Comparison of ENCODE assay signal across 9 mouse cellular contexts in the genomic region with DNA sequence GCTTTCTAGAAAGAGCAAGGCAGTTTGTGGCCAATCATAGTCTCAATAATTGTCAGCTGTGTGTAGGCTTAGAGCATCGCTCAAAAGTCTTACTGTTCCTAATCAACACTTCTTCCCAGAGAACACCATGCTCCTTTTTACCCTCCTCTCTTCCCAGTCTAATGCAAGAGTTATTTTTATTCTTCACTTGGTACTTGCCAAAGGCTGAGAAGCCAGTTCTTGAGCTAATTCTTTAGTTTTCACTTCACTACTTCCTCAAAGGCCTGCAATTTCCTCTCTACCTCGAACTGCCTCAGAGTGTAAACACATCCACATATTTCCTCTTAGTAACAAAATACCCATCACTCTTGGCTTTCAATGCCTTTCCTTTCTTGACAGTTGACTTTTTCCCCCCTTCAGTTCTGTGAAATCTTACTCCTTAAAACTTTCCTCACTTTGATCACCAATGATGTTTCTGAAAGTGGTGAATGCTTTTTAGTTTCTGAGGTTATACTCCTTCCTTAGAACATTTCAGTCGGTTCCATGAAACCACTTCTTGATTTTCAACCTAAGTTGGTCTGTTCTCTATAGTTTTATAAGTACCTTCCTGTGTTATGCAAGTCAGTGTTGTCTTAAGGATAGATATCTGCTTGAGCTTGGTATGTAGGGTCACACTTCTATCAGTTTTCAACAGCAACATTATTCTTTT. TPM values are rescaled to one million over a fixed set of nuclear protein-coding genes. Genes with fewer than 3 reads are reported as not detected.
DNase-seq lines count a peak whose midpoint lies in the region; ATAC-seq and TF ChIP-seq lines count a peak whose summit lies in the region.
"Had no signal": no experiment of that assay in that cellular context is flagged by ENCODE, and none has a peak within 500 bp of the region (broad histone marks: within the 10 kb centered on the region; RNA-seq: fewer than 3 reads in every experiment).

No protein-coding gene starts in this region.

- no peak overlapping the region for H3K4me3 ChIP-seq in kidney, adult 2 months (ENCODE audit: insufficient read depth, low read depth, low read length)
- H3K4me3 ChIP-seq in stomach, embryonic 14.5 days (ENCODE audit: low read depth, low read length), result no peak overlapping the region
- H3K4me3 ChIP-seq in stomach, postnatal 0 days (ENCODE audit: low read depth, low read length), result no peak overlapping the region
- H3K4me3 ChIP-seq: hindbrain, embryonic 12.5 days had no signal

- H3K9ac ChIP-seq in stomach, embryonic 14.5 days (replicated peaks; ENCODE audit: low read depth, low read length), result no peak overlapping the region
- H3K9ac ChIP-seq in stomach, postnatal 0 days (ENCODE audit: low read length), result no peak overlapping the region
- H3K9ac ChIP-seq: hindbrain, embryonic 12.5 days had no signal

- no peak for ATAC-seq in stomach, embryonic 14.5 days (ENCODE audit: insufficient number of reproducible peaks, insufficient read depth, low FRiP score, low read depth)
- no peak for ATAC-seq in stomach, postnatal 0 days (ENCODE audit: low FRiP score, low TSS enrichment)
- ATAC-seq in hematopoietic stem cell, adult 5-6 weeks (replicated peaks in 1 of 2; ENCODE audit: insufficient read depth in 1 of 2, low FRiP score in 2 of 2, low TSS enrichment in 1 of 2, low read depth in 1 of 2, poor library complexity in 2 of 2, severe bottlenecking in 2 of 2), result peak; percentile 53 to 62; a peak in 3 of 4 replicates
- no peak for ATAC-seq in erythroid progenitor cell, adult 5-6 weeks (replicated peaks; ENCODE audit: low FRiP score, poor library complexity, severe bottlenecking)

- peak overlapping the region; percentile 64 for H3K27ac ChIP-seq in kidney, adult 2 months (ENCODE audit: insufficient read depth, low read depth, low read length)
- peak overlapping the region; percentile 10; the same call in 1 of the 2 replicates for H3K27ac ChIP-seq in stomach, embryonic 14.5 days (ENCODE audit: low read length)
- no peak overlapping the region for H3K27ac ChIP-seq in stomach, postnatal 0 days (replicated peaks)
- H3K27ac ChIP-seq: hindbrain, embryonic 12.5 days had no signal

- H3K4me2 ChIP-seq in stomach, embryonic 14.5 days (replicated peaks; ENCODE audit: low read depth, low read length), result no peak overlapping the region
- H3K4me2 ChIP-seq in stomach, postnatal 0 days (replicated peaks; ENCODE audit: low read depth), result no peak overlapping the region
- H3K4me2 ChIP-seq: hindbrain, embryonic 12.5 days had no signal

- peak; percentile 21 for DNase-seq in kidney, adult 2 months
- no peak for DNase-seq in kidney, postnatal 10 days
- no peak for DNase-seq in stomach, postnatal 0 days (ENCODE audit: low spot score)
- DNase-seq in ovary, postnatal 14 days (ENCODE audit: low spot score), result no peak
- DNase-seq in thymus, postnatal 14 days, result no peak

- WGBS in kidney, adult 2 months, result 34% methylated on average over 3 of the region's 3 CpGs
- 29% methylated on average over 3 of the region's 3 CpGs for WGBS in stomach, embryonic 14.5 days
- 31% methylated on average over 3 of the region's 3 CpGs for WGBS in stomach, postnatal 0 days

- no peak for TF ChIP-seq EP300 in stomach, postnatal 0 days (optimal IDR thresholded peaks at IDR 0.05)

- no peaks in the 10 kb centered on the region for H3K9me3 ChIP-seq in stomach, embryonic 14.5 days (ENCODE audit: control insufficient read depth, low read depth, low read length)
- no peaks in the 10 kb centered on the region for H3K9me3 ChIP-seq in stomach, postnatal 0 days (ENCODE audit: control insufficient read depth, low read length)
- H3K9me3 ChIP-seq: hindbrain, embryonic 12.5 days had no signal

- no peak for TF ChIP-seq CTCF in kidney, adult 2 months (conservative IDR thresholded peaks at IDR 0.05; ENCODE audit: insufficient read depth, insufficient read length, low read depth, low read length)
- TF ChIP-seq CTCF in stomach, postnatal 0 days (IDR thresholded peaks at IDR 0.05; ENCODE audit: low read depth), result no peak

- no peaks in the 10 kb centered on the region; the same call in 1 of the 2 replicates for H3K36me3 ChIP-seq in kidney, adult 2 months (ENCODE audit: control insufficient read depth, insufficient read depth, low read length)
- H3K36me3 ChIP-seq in stomach, embryonic 14.5 days (ENCODE audit: control insufficient read depth, insufficient read depth, low read length), result no peaks in the 10 kb centered on the region; the same call in 1 of the 2 replicates
- no peaks in the 10 kb centered on the region for H3K36me3 ChIP-seq in stomach, postnatal 0 days (ENCODE audit: control insufficient read depth, insufficient read depth, low read length)
- H3K36me3 ChIP-seq: hindbrain, embryonic 12.5 days had no signal

- no peak for TF ChIP-seq POLR2A in kidney, adult 2 months (IDR thresholded peaks at IDR 0.05; ENCODE audit: low read depth, low read length)

- no peaks in the 10 kb centered on the region for H3K27me3 ChIP-seq in kidney, adult 2 months (replicated peaks; ENCODE audit: control insufficient read depth, insufficient read depth, low read length)
- H3K27me3 ChIP-seq in stomach, embryonic 14.5 days (ENCODE audit: control insufficient read depth, insufficient read depth, low read length), result no peaks in the 10 kb centered on the region
- no peaks in the 10 kb centered on the region for H3K27me3 ChIP-seq in stomach, postnatal 0 days (ENCODE audit: control insufficient read depth, insufficient read depth, low read length)
- H3K27me3 ChIP-seq: hindbrain, embryonic 12.5 days had no signal

- H3K4me1 ChIP-seq in kidney, adult 2 months (ENCODE audit: control insufficient read depth, insufficient read depth, low read length), result no peaks in the 10 kb centered on the region; the same call in 1 of the 2 replicates
- peaks cover 6% of the 10 kb centered on the region; the same call in 1 of the 2 replicates for H3K4me1 ChIP-seq in stomach, embryonic 14.5 days (ENCODE audit: control insufficient read depth, insufficient read depth, low read length)
- H3K4me1 ChIP-seq in stomach, postnatal 0 days (replicated peaks; ENCODE audit: control insufficient read depth, insufficient read depth), result no peaks in the 10 kb centered on the region
- H3K4me1 ChIP-seq: hindbrain, embryonic 12.5 days had no signal

RNA-seq across cellular contexts. Expression of gene Fnip1, which starts 26.7 kb away (rescaled TPM):
- polyA plus RNA-seq in kidney, adult 2 months (2012; rRNA removed), result 5.2 and 6.2 TPM in 2 replicates
- 18.1 and 18.2 TPM in 2 replicates for polyA plus RNA-seq in stomach, embryonic 14.5 days (2014; fragmentation: Nextera tagmentation; extraction: Ambion mirVana)
- 5.1 and 5.3 TPM in 2 replicates for polyA plus RNA-seq in stomach, postnatal 0 days (2015; fragmentation: Nextera tagmentation; extraction: Ambion mirVana)
- total RNA-seq in hematopoietic stem cell, adult 5-6 weeks (2017), result 41.2 and 42.1 TPM in 2 replicates
- 22.7 and 44.9 TPM in 2 replicates for total RNA-seq in erythroid progenitor cell, adult 5-6 weeks (2015; ENCODE audit: low replicate concordance)
- total RNA-seq in erythroid progenitor cell, adult 5-6 weeks (2017; ENCODE audit: low replicate concordance), result 28.0 and 35.0 TPM in 2 replicates

RNA-seq across cellular contexts. Expression of gene Rapgef6, which starts 57.9 kb away (rescaled TPM):
- polyA plus RNA-seq in kidney, adult 2 months (2012; rRNA removed), result 12.1 and 15.9 TPM in 2 replicates
- 39.4 and 42.0 TPM in 2 replicates for polyA plus RNA-seq in stomach, embryonic 14.5 days (2014; fragmentation: Nextera tagmentation; extraction: Ambion mirVana)
- polyA plus RNA-seq in stomach, postnatal 0 days (2015; fragmentation: Nextera tagmentation; extraction: Ambion mirVana), result 12.5 and 17.0 TPM in 2 replicates
- 56.4 and 76.5 TPM in 2 replicates for total RNA-seq in hematopoietic stem cell, adult 5-6 weeks (2017)
- total RNA-seq in erythroid progenitor cell, adult 5-6 weeks (2015; ENCODE audit: low replicate concordance), result 50.1 and 70.4 TPM in 2 replicates
- total RNA-seq in erythroid progenitor cell, adult 5-6 weeks (2017; ENCODE audit: low replicate concordance), result 90.4 and 96.1 TPM in 2 replicates

Comparison
In these comparisons a context has a peak if more than half of its experiments do, and no peak if none do; other contexts are left out.
1. ATAC-seq: peak in hematopoietic stem cell, adult 5-6 weeks (2 of 2); none in stomach, embryonic 14.5 days (single experiment), stomach, postnatal 0 days (single experiment) and erythroid progenitor cell, adult 5-6 weeks (single experiment).